Mouse (Mus musculus): ENCODE data around the gene Rbms3. TPM values are rescaled to one million over a fixed set of nuclear protein-coding genes. Genes with fewer than 3 reads are reported as not detected.

Gene Rbms3
- total and polyA plus RNA-seq, 2 experiments from 2014 or later: 43.3 to 59.9 TPM

- Histone ChIP-seq H3K4me2 (ENCODE audit: low read depth, low read length, poor library complexity, severe bottlenecking) (no peak overlapping the region), H3K27ac (ENCODE audit: low read depth, low read length) (no peak overlapping the region), H3K4me3 (ENCODE audit: low read depth, low read length) (no peak overlapping the region), H3K9me3 (ENCODE audit: low read length) (no peaks in the 10 kb centered on the region), H3K36me3 (ENCODE audit: insufficient read depth, low read length) (no peaks in the 10 kb centered on the region), H3K27me3 (ENCODE audit: insufficient read depth, low read length) (no peaks in the 10 kb centered on the region), H3K4me1 (ENCODE audit: insufficient read depth, low read length) (no peaks in the 10 kb centered on the region), H3K9ac (replicated peaks; ENCODE audit: low read length, poor library complexity, severe bottlenecking) (no peak overlapping the region)
- WGBS: 72% methylated on average over 5 of the region's 5 CpGs
- ATAC-seq (ENCODE audit: low FRiP score) (no peak), DNase-seq (ENCODE audit: low spot score) (no peak)
- TF ChIP-seq CTCF (IDR thresholded peaks at IDR 0.05): no peak
Measured at GRCm38 (mm10) chr9:117423259-117423658, 206.5 kb downstream of the Rbms3 start.

GRCm38 (mm10) chr9:117419874-117420485 lies 209.7 kb downstream of the Rbms3 start:
- no peaks in the 10 kb centered on the region for H3K27me3 ChIP-seq (ENCODE audit: insufficient read depth, low read length)
- DNase-seq (ENCODE audit: low spot score) (no peak), ATAC-seq (ENCODE audit: low FRiP score) (no peak)
- no peak overlapping the region for H3K4me3 ChIP-seq (ENCODE audit: low read depth, low read length)
- H3K9ac ChIP-seq (replicated peaks; ENCODE audit: low read length, poor library complexity, severe bottlenecking): no peak overlapping the region
- no peak overlapping the region for H3K27ac ChIP-seq (ENCODE audit: low read depth, low read length)
- H3K9me3 ChIP-seq (ENCODE audit: low read length): no peaks in the 10 kb centered on the region
- TF ChIP-seq CTCF (IDR thresholded peaks at IDR 0.05): no peak
- 70% methylated on average over 8 of the region's 8 CpGs for WGBS
- no peaks in the 10 kb centered on the region for H3K36me3 ChIP-seq (ENCODE audit: insufficient read depth, low read length)
- no peak overlapping the region for H3K4me2 ChIP-seq (ENCODE audit: low read depth, low read length, poor library complexity, severe bottlenecking)
- no peaks in the 10 kb centered on the region for H3K4me1 ChIP-seq (ENCODE audit: insufficient read depth, low read length)

- no peaks in the 10 kb centered on the region for H3K9me3 ChIP-seq (ENCODE audit: low read length)
- 49% methylated on average over 3 of the region's 3 CpGs for WGBS
- no peak for DNase-seq (ENCODE audit: low spot score)
- H3K4me2 ChIP-seq (ENCODE audit: low read depth, low read length, poor library complexity, severe bottlenecking): no peak overlapping the region
- H3K9ac ChIP-seq (replicated peaks; ENCODE audit: low read length, poor library complexity, severe bottlenecking): no peak overlapping the region
- no peak overlapping the region for H3K27ac ChIP-seq (ENCODE audit: low read depth, low read length)
- no peaks in the 10 kb centered on the region for H3K4me1 ChIP-seq (ENCODE audit: insufficient read depth, low read length)
- H3K4me3 ChIP-seq (ENCODE audit: low read depth, low read length): no peak overlapping the region
- H3K27me3 ChIP-seq (ENCODE audit: insufficient read depth, low read length): no peaks in the 10 kb centered on the region
- TF ChIP-seq CTCF (IDR thresholded peaks at IDR 0.05): no peak
- no peaks in the 10 kb centered on the region for H3K36me3 ChIP-seq (ENCODE audit: insufficient read depth, low read length)
- no peak for ATAC-seq (ENCODE audit: low FRiP score)
Measured at GRCm38 (mm10) chr9:117413181-117413580, 216.5 kb downstream of the Rbms3 start.

GRCm38 (mm10) chr9:117412584-117412983 lies 217.1 kb downstream of the Rbms3 start:
- no peak for TF ChIP-seq CTCF (IDR thresholded peaks at IDR 0.05)
- ATAC-seq (ENCODE audit: low FRiP score): no peak
- 8% methylated on average over 2 of the region's 2 CpGs for WGBS
- no peaks in the 10 kb centered on the region for H3K36me3 ChIP-seq (ENCODE audit: insufficient read depth, low read length)
- no peaks in the 10 kb centered on the region for H3K4me1 ChIP-seq (ENCODE audit: insufficient read depth, low read length)
- no peak overlapping the region for H3K27ac ChIP-seq (ENCODE audit: low read depth, low read length)
- H3K27me3 ChIP-seq (ENCODE audit: insufficient read depth, low read length): no peaks in the 10 kb centered on the region
- DNase-seq (ENCODE audit: low spot score): no peak
- H3K4me2 ChIP-seq (ENCODE audit: low read depth, low read length, poor library complexity, severe bottlenecking): no peak overlapping the region
- no peak overlapping the region for H3K4me3 ChIP-seq (ENCODE audit: low read depth, low read length)
- no peaks in the 10 kb centered on the region for H3K9me3 ChIP-seq (ENCODE audit: low read length)
- no peak overlapping the region for H3K9ac ChIP-seq (replicated peaks; ENCODE audit: low read length, poor library complexity, severe bottlenecking)

GRCm38 (mm10) chr9:117404621-117405020 lies 225.1 kb downstream of the Rbms3 start:
- no peak for TF ChIP-seq CTCF (IDR thresholded peaks at IDR 0.05)
- Histone ChIP-seq H3K27me3 (ENCODE audit: insufficient read depth, low read length) (no peaks in the 10 kb centered on the region), H3K4me3 (ENCODE audit: low read depth, low read length) (no peak overlapping the region), H3K9ac (replicated peaks; ENCODE audit: low read length, poor library complexity, severe bottlenecking) (no peak overlapping the region), H3K4me1 (ENCODE audit: insufficient read depth, low read length) (no peaks in the 10 kb centered on the region), H3K9me3 (ENCODE audit: low read length) (no peaks in the 10 kb centered on the region), H3K27ac (ENCODE audit: low read depth, low read length) (no peak overlapping the region), H3K4me2 (ENCODE audit: low read depth, low read length, poor library complexity, severe bottlenecking) (no peak overlapping the region), H3K36me3 (ENCODE audit: insufficient read depth, low read length) (no peaks in the 10 kb centered on the region)
- 78% methylated on average over 4 of the region's 4 CpGs for WGBS
- ATAC-seq (ENCODE audit: low FRiP score) (no peak), DNase-seq (ENCODE audit: low spot score) (no peak)

GRCm38 (mm10) chr9:117400262-117400671 lies 229.4 kb downstream of the Rbms3 start:
- ATAC-seq (ENCODE audit: low FRiP score) (no peak), DNase-seq (ENCODE audit: low spot score) (peak; percentile 22)
- H3K27ac ChIP-seq (ENCODE audit: low read depth, low read length): no peak overlapping the region
- no peaks in the 10 kb centered on the region for H3K27me3 ChIP-seq (ENCODE audit: insufficient read depth, low read length)
- H3K4me2 ChIP-seq (ENCODE audit: low read depth, low read length, poor library complexity, severe bottlenecking): no peak overlapping the region
- WGBS: 52% methylated on average over 7 of the region's 7 CpGs
- no peaks in the 10 kb centered on the region for H3K4me1 ChIP-seq (ENCODE audit: insufficient read depth, low read length)
- no peaks in the 10 kb centered on the region for H3K9me3 ChIP-seq (ENCODE audit: low read length)
- no peak for TF ChIP-seq CTCF (IDR thresholded peaks at IDR 0.05)
- no peak overlapping the region for H3K4me3 ChIP-seq (ENCODE audit: low read depth, low read length)
- H3K36me3 ChIP-seq (ENCODE audit: insufficient read depth, low read length): no peaks in the 10 kb centered on the region
- H3K9ac ChIP-seq (replicated peaks; ENCODE audit: low read length, poor library complexity, severe bottlenecking): no peak overlapping the region

All from midbrain, postnatal 0 days (tissue).